Mouse (Mus musculus): Measurements from ENCODE around the gene Reps2. TPM values are rescaled to one million over a fixed set of nuclear protein-coding genes. Genes with fewer than 3 reads are reported as not detected.

The Reps2 gene
- polyA plus RNA-seq, 1 experiment from 2014 or later: 1.4 TPM

DNA sequence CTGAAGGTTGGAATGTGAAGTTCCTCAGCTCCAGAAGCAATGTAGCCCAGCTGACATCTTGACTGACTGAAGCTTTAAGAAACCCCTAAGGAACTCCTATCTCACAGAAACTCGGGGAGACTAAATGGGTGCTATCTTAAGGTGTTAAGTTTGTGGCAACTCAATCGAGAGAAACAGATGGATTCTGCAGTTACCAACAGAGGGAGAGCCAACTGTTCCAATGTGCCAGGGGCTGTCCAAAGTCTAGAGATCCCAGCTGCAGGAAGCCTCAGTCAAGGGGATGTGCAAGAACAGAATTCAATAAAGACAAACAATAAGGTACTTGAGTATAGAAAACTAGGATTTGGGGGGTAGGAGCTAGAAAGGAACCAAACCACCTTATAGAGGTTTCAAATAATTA, 8.3 kb downstream of the Reps2 start:
- Histone ChIP-seq H3K9ac (no peak overlapping the region), H3K27ac (no peak overlapping the region), H3K36me3 (no peaks in the 10 kb centered on the region), H3K4me1 (no peaks in the 10 kb centered on the region), H3K27me3 (replicated peaks) (no peaks in the 10 kb centered on the region), H3K4me2 (replicated peaks) (no peak overlapping the region), H3K9me3 (no peaks in the 10 kb centered on the region), H3K4me3 (no peak overlapping the region)
- 64% methylated on average over 2 of the region's 2 CpGs for WGBS
- no peak for ATAC-seq (ENCODE audit: low FRiP score, low read depth)

DNA sequence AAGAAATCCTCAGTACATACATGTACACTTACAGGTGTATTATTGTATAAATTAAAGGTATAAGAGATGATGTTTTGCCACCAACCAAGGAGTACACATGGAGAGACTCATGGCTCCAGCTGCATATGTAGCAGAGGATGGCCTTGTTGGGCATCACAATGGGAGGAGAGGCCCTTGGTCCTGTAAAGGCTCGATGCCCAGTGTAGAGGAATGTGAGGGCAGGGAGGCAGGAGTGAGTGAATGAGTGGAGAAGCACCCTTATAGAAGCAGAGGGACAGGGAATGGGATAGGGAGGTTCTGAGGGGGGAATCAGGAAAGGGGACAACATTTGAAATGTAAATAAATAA, 21.4 kb downstream of the Reps2 start:
- Histone ChIP-seq H3K27ac (no peak overlapping the region), H3K9ac (no peak overlapping the region), H3K27me3 (replicated peaks) (no peaks in the 10 kb centered on the region), H3K36me3 (no peaks in the 10 kb centered on the region), H3K9me3 (no peaks in the 10 kb centered on the region), H3K4me1 (no peaks in the 10 kb centered on the region), H3K4me2 (replicated peaks) (no peak overlapping the region), H3K4me3 (no peak overlapping the region)
- 82% methylated on average over 1 of the region's 1 CpGs for WGBS
- no peak for ATAC-seq (ENCODE audit: low FRiP score, low read depth)

DNA sequence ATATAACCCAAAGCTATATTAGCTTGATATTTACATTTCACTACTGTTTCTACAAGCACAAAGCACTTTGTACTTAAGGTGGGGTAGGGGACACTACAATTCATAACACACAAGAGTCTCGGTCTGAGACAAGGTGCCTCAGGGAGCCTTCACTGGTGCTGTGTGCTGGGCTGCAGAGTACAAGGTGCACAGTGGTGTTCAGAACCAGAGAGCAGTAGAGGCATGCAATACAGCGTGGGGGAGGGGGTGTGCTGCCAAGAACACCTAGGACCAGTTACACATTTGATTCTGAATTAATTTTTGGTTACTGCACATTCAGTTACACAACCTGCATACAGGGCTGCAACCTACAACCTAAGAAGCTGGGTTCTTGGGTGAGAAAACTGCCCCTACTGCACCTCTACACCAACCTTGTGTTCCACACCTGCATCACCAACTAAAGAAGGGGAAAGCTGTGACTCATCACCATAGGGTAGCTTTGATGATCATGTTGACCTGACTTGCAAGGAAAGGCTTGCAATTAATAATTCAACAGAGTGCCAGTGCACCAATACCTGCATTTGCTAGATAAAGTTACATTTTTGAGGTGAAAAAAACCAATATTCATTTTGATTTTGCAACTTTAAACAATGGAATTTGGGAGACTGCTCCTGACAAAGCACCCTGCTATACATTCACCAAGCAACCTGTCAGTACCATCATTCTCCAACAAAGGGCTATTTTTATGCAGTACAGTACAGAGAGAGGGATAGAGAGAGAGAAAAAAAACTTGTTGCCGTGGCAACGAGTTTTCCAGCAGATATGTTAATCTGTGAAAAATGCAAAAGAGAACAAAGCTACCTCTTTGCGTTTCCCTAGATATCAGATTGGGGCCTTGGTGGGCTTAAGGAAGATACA, 22.0 kb downstream of the Reps2 start:
- no peaks in the 10 kb centered on the region for H3K27me3 ChIP-seq (replicated peaks)
- no peaks in the 10 kb centered on the region for H3K36me3 ChIP-seq
- no peak overlapping the region for H3K9ac ChIP-seq
- WGBS: 82% methylated on average over 5 of the region's 5 CpGs
- no peak overlapping the region for H3K4me2 ChIP-seq (replicated peaks)
- no peak overlapping the region for H3K27ac ChIP-seq
- no peaks in the 10 kb centered on the region for H3K4me1 ChIP-seq
- H3K4me3 ChIP-seq: no peak overlapping the region
- ATAC-seq (ENCODE audit: low FRiP score, low read depth): no peak
- no peaks in the 10 kb centered on the region for H3K9me3 ChIP-seq

DNA sequence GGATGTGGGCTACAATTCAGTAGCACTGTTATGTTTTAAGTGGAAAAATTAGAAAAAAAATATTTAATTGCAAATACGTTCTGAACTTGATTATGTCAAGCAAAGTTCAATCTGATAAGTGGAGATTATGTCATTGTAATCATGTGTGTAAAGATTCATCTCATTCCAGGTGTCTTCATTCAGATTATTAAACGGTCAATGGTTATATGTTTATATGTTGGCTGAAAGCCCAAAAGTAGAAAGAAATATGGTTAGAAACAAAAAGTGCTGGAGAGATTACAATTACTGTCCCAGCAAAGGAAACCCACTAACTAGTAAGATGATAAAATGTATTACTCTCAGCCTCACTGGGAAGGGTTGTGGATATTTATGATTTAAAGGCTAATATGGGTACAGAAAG, 23.7 kb downstream of the Reps2 start:
- H3K4me1 ChIP-seq: no peaks in the 10 kb centered on the region
- H3K9ac ChIP-seq: no peak overlapping the region
- ATAC-seq (ENCODE audit: low FRiP score, low read depth): no peak
- no peaks in the 10 kb centered on the region for H3K9me3 ChIP-seq
- H3K27ac ChIP-seq: no peak overlapping the region
- no peak overlapping the region for H3K4me2 ChIP-seq (replicated peaks)
- H3K4me3 ChIP-seq: no peak overlapping the region
- H3K27me3 ChIP-seq (replicated peaks): no peaks in the 10 kb centered on the region
- no peaks in the 10 kb centered on the region for H3K36me3 ChIP-seq
- WGBS: 83% methylated on average over 2 of the region's 2 CpGs

DNA sequence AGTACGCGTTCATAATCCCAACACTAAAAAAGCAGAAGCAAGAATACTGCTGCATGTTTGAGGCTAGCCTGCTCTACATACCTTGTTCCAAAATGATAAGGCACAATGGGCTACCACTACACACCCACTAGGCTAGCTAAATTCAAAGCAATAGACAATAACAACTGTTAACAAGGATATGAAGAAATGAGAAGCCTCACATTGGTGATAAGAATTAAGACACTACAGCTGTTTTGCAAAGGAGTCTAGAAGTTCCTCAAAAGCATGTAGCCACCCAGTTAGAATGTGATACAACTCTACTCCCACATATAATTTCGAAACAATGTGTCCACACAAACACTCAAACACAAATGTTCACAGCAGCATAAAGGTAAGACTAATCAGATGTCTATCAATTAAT, 24.9 kb downstream of the Reps2 start:
- H3K9ac ChIP-seq: no peak overlapping the region
- H3K36me3 ChIP-seq: no peaks in the 10 kb centered on the region
- no peak for ATAC-seq (ENCODE audit: low FRiP score, low read depth)
- no peak overlapping the region for H3K4me2 ChIP-seq (replicated peaks)
- H3K27me3 ChIP-seq (replicated peaks): no peaks in the 10 kb centered on the region; the same call in 1 of the 2 replicates
- no peaks in the 10 kb centered on the region for H3K9me3 ChIP-seq
- 91% methylated on average over 3 of the region's 3 CpGs for WGBS
- no peak overlapping the region for H3K27ac ChIP-seq
- no peak overlapping the region for H3K4me3 ChIP-seq
- H3K4me1 ChIP-seq: no peaks in the 10 kb centered on the region

DNA sequence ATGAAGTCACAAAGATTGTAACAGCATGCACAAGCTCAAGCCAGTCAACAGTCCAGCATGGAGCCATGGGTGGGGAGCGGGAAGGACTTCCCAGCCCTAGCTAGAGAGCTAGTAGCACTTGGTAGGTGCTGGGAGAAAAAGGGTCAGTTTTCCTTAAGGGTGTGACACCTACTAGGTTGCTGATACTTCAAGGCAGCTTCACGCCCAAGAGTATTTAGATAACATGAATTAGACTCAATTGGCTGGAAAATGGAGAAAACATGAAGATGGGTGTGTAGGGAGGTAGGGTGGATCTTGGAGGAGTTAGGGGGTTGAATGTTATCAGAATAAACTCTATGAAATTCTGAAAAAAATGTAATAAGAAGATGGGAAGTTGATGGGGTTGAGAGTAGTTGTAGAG, 37.3 kb downstream of the Reps2 start:
- Histone ChIP-seq H3K9me3 (no peaks in the 10 kb centered on the region), H3K9ac (no peak overlapping the region), H3K4me2 (replicated peaks) (no peak overlapping the region), H3K4me1 (no peaks in the 10 kb centered on the region), H3K36me3 (no peaks in the 10 kb centered on the region), H3K27ac (no peak overlapping the region), H3K27me3 (replicated peaks) (0 out of 2 replicates have a peak, but pooled peaks cover 3% of the 10 kb centered on the region), H3K4me3 (no peak overlapping the region)
- ATAC-seq (ENCODE audit: low FRiP score, low read depth): no peak
- 81% methylated on average over 2 of the region's 2 CpGs for WGBS

DNA sequence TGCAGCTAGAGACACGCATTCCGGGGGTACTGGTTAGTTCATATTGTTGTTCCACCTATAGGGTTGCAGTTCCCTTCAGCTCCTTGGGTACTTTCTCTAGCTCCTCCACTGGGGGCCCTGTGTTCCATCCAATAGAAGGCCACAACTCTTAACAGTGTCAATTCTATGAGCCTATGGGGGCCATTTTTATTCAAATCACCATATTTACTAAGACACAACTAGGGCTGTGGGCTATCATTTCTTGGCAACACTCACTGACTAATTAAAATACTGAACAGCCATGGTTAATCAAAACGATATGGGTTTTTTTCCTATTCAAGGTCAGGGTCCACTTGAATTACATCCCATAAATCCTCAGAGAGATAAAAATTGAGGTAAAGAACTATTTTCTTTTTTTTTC, 43.8 kb downstream of the Reps2 start:
- H3K9ac ChIP-seq: no peak overlapping the region
- H3K27me3 ChIP-seq (replicated peaks): no peaks in the 10 kb centered on the region
- H3K4me1 ChIP-seq: no peaks in the 10 kb centered on the region
- no peak overlapping the region for H3K4me3 ChIP-seq
- no peak for ATAC-seq (ENCODE audit: low FRiP score, low read depth)
- H3K36me3 ChIP-seq: no peaks in the 10 kb centered on the region
- 87% methylated on average over 3 of the region's 3 CpGs for WGBS
- no peak overlapping the region for H3K27ac ChIP-seq
- no peaks in the 10 kb centered on the region for H3K9me3 ChIP-seq
- no peak overlapping the region for H3K4me2 ChIP-seq (replicated peaks)

DNA sequence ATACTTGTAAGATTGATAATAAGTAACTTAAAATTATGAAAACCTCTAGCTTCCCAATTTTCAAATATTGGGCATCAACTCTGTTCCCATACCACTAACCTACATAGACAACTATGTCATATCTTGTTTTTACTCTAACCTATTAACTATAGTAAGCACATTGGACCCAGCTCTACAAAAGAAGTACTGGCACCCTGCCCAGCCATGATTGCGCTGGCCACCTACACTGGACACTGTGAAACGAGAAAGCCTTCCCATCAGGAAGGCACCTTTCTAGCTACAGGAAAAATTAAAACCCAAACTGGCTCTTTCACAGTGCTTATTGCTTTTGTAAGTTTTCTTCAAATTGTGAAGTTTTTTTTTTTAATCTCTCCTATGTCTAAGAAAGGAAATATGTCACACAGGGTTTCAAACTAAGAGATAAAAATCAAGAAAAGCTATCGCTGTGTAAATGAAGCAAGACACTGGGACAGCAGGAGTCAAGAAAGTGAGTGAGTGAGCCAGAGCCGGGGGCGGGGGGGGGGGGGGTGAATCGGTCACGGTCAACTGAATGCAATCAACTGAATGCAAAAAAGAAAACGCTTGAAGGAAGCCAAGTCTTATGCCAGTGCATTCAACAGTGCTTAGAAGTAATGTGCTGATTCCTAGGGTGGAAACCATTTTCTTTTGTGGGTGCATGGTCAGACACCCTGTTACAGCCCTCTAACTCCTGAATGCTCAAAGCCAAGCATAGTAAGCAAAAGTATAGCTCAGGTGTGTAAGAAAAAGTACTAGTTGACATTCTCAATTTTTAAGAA, 52.2 kb downstream of the Reps2 start:
- H3K4me2 ChIP-seq (replicated peaks): no peak overlapping the region
- no peaks in the 10 kb centered on the region for H3K36me3 ChIP-seq
- WGBS: 43% methylated on average over 5 of the region's 8 CpGs
- no peaks in the 10 kb centered on the region for H3K27me3 ChIP-seq (replicated peaks)
- no peak overlapping the region for H3K27ac ChIP-seq
- H3K4me1 ChIP-seq: no peaks in the 10 kb centered on the region
- no peak overlapping the region for H3K4me3 ChIP-seq
- H3K9ac ChIP-seq: no peak overlapping the region
- no peaks in the 10 kb centered on the region for H3K9me3 ChIP-seq
- 0 out of 2 replicates have a peak, but pooled peaks have one; percentile 17 for ATAC-seq (ENCODE audit: low FRiP score, low read depth)

GRCm38 (mm10) chrX:162590145-162590790, 53.2 kb downstream of the Reps2 start:
- Histone ChIP-seq H3K4me3 (no peak overlapping the region), H3K27ac (no peak overlapping the region), H3K4me1 (no peaks in the 10 kb centered on the region), H3K27me3 (replicated peaks) (no peaks in the 10 kb centered on the region), H3K9ac (no peak overlapping the region), H3K36me3 (no peaks in the 10 kb centered on the region), H3K9me3 (no peaks in the 10 kb centered on the region), H3K4me2 (replicated peaks) (no peak overlapping the region)
- no peak for ATAC-seq (ENCODE audit: low FRiP score, low read depth)
- 87% methylated on average over 6 of the region's 6 CpGs for WGBS

GRCm38 (mm10) chrX:162589173-162589805, 54.2 kb downstream of the Reps2 start:
- Histone ChIP-seq H3K36me3 (no peaks in the 10 kb centered on the region), H3K27me3 (replicated peaks) (no peaks in the 10 kb centered on the region), H3K9ac (no peak overlapping the region), H3K4me1 (no peaks in the 10 kb centered on the region), H3K4me3 (no peak overlapping the region), H3K4me2 (replicated peaks) (no peak overlapping the region), H3K9me3 (no peaks in the 10 kb centered on the region), H3K27ac (no peak overlapping the region)
- ATAC-seq (ENCODE audit: low FRiP score, low read depth): no peak
- WGBS: 89% methylated on average over 3 of the region's 3 CpGs

DNA sequence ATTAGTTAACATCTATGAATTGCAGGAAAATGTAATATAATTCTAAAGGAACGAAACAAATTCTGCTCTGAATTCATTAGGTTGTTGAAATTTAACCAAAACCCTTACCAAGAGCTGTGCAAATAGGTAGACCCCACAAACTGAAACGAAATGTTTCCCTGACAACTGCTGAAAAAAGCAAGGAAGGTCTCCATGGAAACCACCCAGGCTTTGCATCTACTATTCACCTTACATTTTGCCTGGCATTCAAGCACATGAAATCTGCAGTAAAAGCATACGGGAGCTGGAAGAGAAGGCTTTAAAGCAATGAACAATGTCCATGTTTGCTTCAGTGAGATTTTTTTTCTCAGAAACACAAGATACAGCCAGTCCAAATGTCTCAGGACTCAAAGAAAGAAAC, 59.1 kb downstream of the Reps2 start:
- H3K27me3 ChIP-seq (replicated peaks): no peaks in the 10 kb centered on the region; the same call in 1 of the 2 replicates
- no peak for ATAC-seq (ENCODE audit: low FRiP score, low read depth)

GRCm38 (mm10) chrX:162580521-162580920, 62.9 kb downstream of the Reps2 start:
- H3K36me3 ChIP-seq: no peaks in the 10 kb centered on the region

More for the DNA sequence above, 59.1 kb downstream of the Reps2 start:
- WGBS: 47% methylated on average over 3 of the region's 3 CpGs
- Histone ChIP-seq H3K4me3 (no peak overlapping the region), H3K4me2 (replicated peaks) (no peak overlapping the region), H3K36me3 (no peaks in the 10 kb centered on the region), H3K9me3 (no peaks in the 10 kb centered on the region), H3K27ac (no peak overlapping the region), H3K9ac (no peak overlapping the region), H3K4me1 (no peaks in the 10 kb centered on the region)

More at GRCm38 (mm10) chrX:162580521-162580920, 62.9 kb downstream of the Reps2 start:
- Histone ChIP-seq H3K9me3 (no peaks in the 10 kb centered on the region), H3K4me1 (no peaks in the 10 kb centered on the region), H3K27ac (no peak overlapping the region), H3K27me3 (replicated peaks) (no peaks in the 10 kb centered on the region; the same call in 1 of the 2 replicates), H3K4me2 (replicated peaks) (no peak overlapping the region), H3K4me3 (no peak overlapping the region), H3K9ac (no peak overlapping the region)
- 78% methylated on average over 3 of the region's 3 CpGs for whole genome bisulfite sequencing
- no peak for ATAC-seq (ENCODE audit: low FRiP score, low read depth)

Data from neural tube, embryonic 12.5 days (tissue).